Mouse (Mus musculus) neural tube, embryonic 14.5 days (tissue): ENCODE measurements around the gene Gm36864. TPM values are rescaled to one million over a fixed set of nuclear protein-coding genes. Genes with fewer than 3 reads are reported as not detected.

Experiments
- ATAC-seq: fragments of 200-750 bp; cut with Nextera tagmentation; 2 replicates; pipeline ENCODE4 v1.8.0; 2017; ENCODE audit warnings: low read depth, mild to moderate bottlenecking, moderate TSS enrichment, moderate library complexity
- H3K27ac ChIP-seq: fragments of 300-500 bp; sonication (generic); 2 replicates; pipeline ENCODE4 v1.5.1; 2014; ENCODE audit warnings: low read depth, mild to moderate bottlenecking, control low read depth, low read length, moderate library complexity, mixed read lengths
- H3K27me3 ChIP-seq: fragments of 300-500 bp; sonication (generic); 2 replicates; pipeline ENCODE4 v1.6.1; 2014; ENCODE audit warnings: low read length; ENCODE audit not compliant: control insufficient read depth, insufficient read depth
- H3K36me3 ChIP-seq: fragments of 300-500 bp; sonication (generic); 2 replicates; pipeline ENCODE4 v1.6.1; 2014; ENCODE audit warnings: low read length, mixed read lengths; ENCODE audit not compliant: control insufficient read depth, insufficient read depth
- H3K4me1 ChIP-seq: fragments of 300-500 bp; sonication (generic); 2 replicates; pipeline ENCODE4 v1.6.1; 2014; ENCODE audit warnings: low read length; ENCODE audit not compliant: control insufficient read depth, insufficient read depth
- H3K4me2 ChIP-seq: fragments of 300-500 bp; sonication (generic); 2 replicates; pipeline ENCODE4 v1.6.1; 2014; ENCODE audit warnings: mild to moderate bottlenecking, low read depth, low read length, control low read depth
- H3K4me3 ChIP-seq: fragments of 300-500 bp; sonication (generic); 2 replicates; pipeline ENCODE4 v1.5.1; 2014; ENCODE audit warnings: low read depth, low read length, control low read depth, mixed read lengths
- H3K9ac ChIP-seq: fragments of 300-500 bp; sonication (generic); replicated peaks from 2 replicates; pipeline ENCODE4 v1.6.1; 2014; ENCODE audit warnings: low read depth, mild to moderate bottlenecking, control low read depth, low read length, mixed read lengths
- H3K9me3 ChIP-seq: fragments of 300-500 bp; sonication (generic); 2 replicates; pipeline ENCODE4 v1.6.1; 2016; ENCODE audit warnings: low read length; ENCODE audit not compliant: control insufficient read depth
- WGBS: fragments of 180-500 bp; shearing (Covaris S2); extraction: QIAGEN DNeasy Blood & Tissue Kit; methylation state at CpG from one replicate; pipeline ENCODE4 v1.1.7; 2014; 5-methylcytosine and 5-hydroxymethylcytosine counted together
- polyA plus RNA-seq: library from polyadenylated mRNA; unstranded; fragments of >200 nt; fragmentation: Nextera tagmentation; extraction: Ambion mirVana; gene quantifications from 2 replicates; pipeline ENCODE4 v1.2.1, GENCODE M21; 2014

The Gm36864 gene
- polyA plus RNA-seq, 1 experiment from 2014 or later: not detected

DNA sequence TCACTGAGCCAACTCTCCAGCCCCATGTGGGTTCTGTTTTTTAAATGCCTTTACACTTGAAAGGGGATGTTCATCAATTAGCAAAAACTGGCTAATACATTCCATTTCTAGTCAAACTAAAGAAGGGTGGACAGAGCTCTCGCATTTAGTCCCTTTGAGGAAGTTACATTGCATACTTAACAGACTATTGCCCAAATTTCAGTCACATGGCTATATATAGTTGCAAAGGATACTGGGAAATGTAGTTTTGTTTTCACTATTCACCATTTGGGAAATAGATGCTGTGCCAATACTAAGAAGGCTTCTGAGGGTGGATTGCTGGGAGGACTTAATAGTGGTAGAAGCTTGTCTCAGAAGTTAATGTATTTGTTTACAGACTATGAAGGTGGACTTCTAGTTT lies 45.0 kb downstream of the Gm36864 start:
- H3K4me3 ChIP-seq: no peak overlapping the region
- no peaks in the 10 kb centered on the region for H3K27me3 ChIP-seq
- H3K9ac ChIP-seq: no peak overlapping the region
- H3K9me3 ChIP-seq: no peaks in the 10 kb centered on the region
- WGBS: 79% methylated on average over 1 of the region's 1 CpGs
- no peaks in the 10 kb centered on the region for H3K36me3 ChIP-seq
- no peak overlapping the region for H3K4me2 ChIP-seq
- no peak for ATAC-seq
- no peak overlapping the region for H3K27ac ChIP-seq
- no peaks in the 10 kb centered on the region for H3K4me1 ChIP-seq

DNA sequence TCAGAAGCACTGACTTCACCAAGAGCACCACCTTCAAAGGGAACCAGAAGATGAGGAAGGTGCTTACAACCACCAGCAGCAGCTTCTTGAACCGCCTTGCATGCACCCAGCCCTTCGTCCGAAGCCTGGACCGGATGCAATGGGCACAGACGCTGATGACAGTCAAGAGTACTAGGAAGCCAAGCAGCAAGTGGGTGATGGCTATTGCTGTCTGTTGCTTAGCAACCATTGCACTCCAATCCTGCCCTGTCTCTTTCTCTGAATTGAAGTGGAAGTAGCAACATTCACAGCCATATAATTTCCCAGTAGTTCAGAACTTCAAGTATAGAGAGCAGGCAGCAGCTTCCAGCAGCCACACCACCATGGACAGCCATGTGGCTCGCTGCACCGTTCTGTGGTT lies 45.6 kb downstream of the Gm36864 start:
- WGBS: 64% methylated on average over 7 of the region's 7 CpGs
- no peak overlapping the region for H3K27ac ChIP-seq
- ATAC-seq: no peak
- no peak overlapping the region for H3K4me3 ChIP-seq
- no peaks in the 10 kb centered on the region for H3K36me3 ChIP-seq
- H3K9me3 ChIP-seq: no peaks in the 10 kb centered on the region
- H3K27me3 ChIP-seq: no peaks in the 10 kb centered on the region
- no peaks in the 10 kb centered on the region for H3K4me1 ChIP-seq
- no peak overlapping the region for H3K9ac ChIP-seq
- no peak overlapping the region for H3K4me2 ChIP-seq

DNA sequence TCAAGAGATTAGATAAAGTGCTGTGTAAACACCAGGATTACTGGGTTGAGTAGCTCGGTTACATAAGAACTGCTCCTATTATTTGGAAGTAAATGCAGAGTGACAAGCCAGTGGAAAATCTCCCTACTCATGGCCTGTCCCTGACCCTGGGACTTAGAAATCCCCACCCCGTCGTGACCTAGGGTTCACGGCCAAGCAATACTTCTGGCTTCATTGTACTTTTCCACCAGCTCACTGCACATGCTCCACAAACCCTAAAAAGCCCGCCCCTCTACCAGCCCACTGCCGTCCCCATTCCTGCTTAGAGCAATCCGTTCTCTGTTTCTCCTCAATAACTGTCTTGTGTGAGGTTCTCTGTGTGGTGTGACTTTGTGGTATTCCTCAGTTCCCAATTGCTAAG lies 51.8 kb downstream of the Gm36864 start:
- no peak for ATAC-seq
- Histone ChIP-seq H3K4me2 (no peak overlapping the region), H3K9ac (no peak overlapping the region), H3K9me3 (no peaks in the 10 kb centered on the region), H3K4me1 (no peaks in the 10 kb centered on the region), H3K27ac (no peak overlapping the region), H3K36me3 (no peaks in the 10 kb centered on the region), H3K4me3 (no peak overlapping the region), H3K27me3 (no peaks in the 10 kb centered on the region)
- WGBS: 78% methylated on average over 7 of the region's 7 CpGs

DNA sequence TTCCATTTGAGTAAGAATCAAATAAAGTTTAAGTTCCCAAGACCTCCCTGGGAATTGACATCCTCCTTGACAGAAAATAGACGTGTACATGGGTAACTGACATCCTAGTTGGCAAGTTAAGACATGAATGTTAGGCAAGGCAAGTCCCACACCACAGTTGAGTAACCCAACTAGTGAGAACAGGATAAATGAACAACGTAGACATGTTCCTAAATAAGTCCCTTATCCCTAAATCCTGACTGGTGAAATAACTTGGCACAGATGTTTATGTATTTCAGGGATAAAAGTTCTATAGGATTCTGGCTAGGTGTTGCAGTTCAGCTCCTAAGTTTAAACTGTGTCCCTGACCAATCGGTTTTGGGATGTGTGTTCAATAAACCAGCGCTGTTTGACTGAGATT lies 55.0 kb downstream of the Gm36864 start:
- Histone ChIP-seq H3K27me3 (no peaks in the 10 kb centered on the region), H3K4me3 (no peak overlapping the region), H3K9ac (no peak overlapping the region), H3K36me3 (no peaks in the 10 kb centered on the region), H3K9me3 (no peaks in the 10 kb centered on the region), H3K4me1 (no peaks in the 10 kb centered on the region), H3K4me2 (no peak overlapping the region), H3K27ac (no peak overlapping the region)
- no peak for ATAC-seq
- WGBS: 77% methylated on average over 4 of the region's 4 CpGs

DNA sequence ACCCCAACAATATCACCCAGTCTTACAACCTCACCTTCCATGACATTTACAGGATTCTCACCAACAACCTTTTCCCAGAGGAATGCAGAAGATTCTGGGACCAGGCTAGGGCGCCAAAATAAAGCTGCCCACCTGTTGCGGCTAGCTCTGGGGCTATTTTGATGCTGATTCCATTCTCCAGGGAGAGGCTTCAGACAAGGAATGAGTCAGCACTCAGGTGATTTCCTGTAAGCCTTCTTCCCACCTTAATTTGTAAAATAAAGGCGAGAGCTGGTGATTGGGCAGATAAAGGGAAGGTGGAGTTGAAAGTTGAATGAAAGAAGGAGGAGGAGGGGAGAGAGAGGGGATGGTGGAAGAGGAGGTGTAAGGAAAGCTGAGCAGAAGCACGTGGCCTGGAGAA lies 55.4 kb downstream of the Gm36864 start:
- Histone ChIP-seq H3K4me3 (no peak overlapping the region), H3K27ac (no peak overlapping the region), H3K27me3 (no peaks in the 10 kb centered on the region), H3K4me1 (no peaks in the 10 kb centered on the region), H3K4me2 (no peak overlapping the region), H3K9ac (no peak overlapping the region), H3K9me3 (no peaks in the 10 kb centered on the region), H3K36me3 (no peaks in the 10 kb centered on the region)
- no peak for ATAC-seq
- WGBS: 56% methylated on average over 4 of the region's 4 CpGs

Other genes with a start within 250 kb of the Gm36864 start
- gene Klk1b11, start 240.3 kb upstream of the Gm36864 start, polyA plus RNA-seq: not detected in 2 replicates
- not detected in 2 replicates for gene Klk1b26, start 224.0 kb upstream of the Gm36864 start, polyA plus RNA-seq
- not detected in 2 replicates for gene Klk1b27, start 183.9 kb upstream of the Gm36864 start, polyA plus RNA-seq
- gene Klk1b21, start 133.8 kb upstream of the Gm36864 start, polyA plus RNA-seq: not detected in 2 replicates
- gene Klk1b22, start 123.5 kb upstream of the Gm36864 start, polyA plus RNA-seq: not detected in 2 replicates
- not detected in 2 replicates for gene Klk1b16, start 99.4 kb upstream of the Gm36864 start, polyA plus RNA-seq
- not detected in 2 replicates for gene Klk1b24, start 47.9 kb upstream of the Gm36864 start, polyA plus RNA-seq
- not detected in 2 replicates for gene Klk1b3, start 38.0 kb upstream of the Gm36864 start, polyA plus RNA-seq
- not detected in 2 replicates for gene Klk1b4, start 28.7 kb upstream of the Gm36864 start, polyA plus RNA-seq
- not detected in 2 replicates for gene Klk1b5, start 20.2 kb upstream of the Gm36864 start, polyA plus RNA-seq
- not detected in 2 replicates for gene Klk1, start 10.8 kb upstream of the Gm36864 start, polyA plus RNA-seq
- gene 1700028J19Rik, start 10.5 kb downstream of the Gm36864 start, polyA plus RNA-seq: 1.5 and 1.6 TPM in 2 replicates
- gene 2410002F23Rik, start 10.5 kb downstream of the Gm36864 start, polyA plus RNA-seq: 164 and 180 TPM in 2 replicates
- not detected in 2 replicates for gene Acp4, start 21.2 kb downstream of the Gm36864 start, polyA plus RNA-seq
- not detected in 2 replicates for gene Gm15517, start 25.3 kb downstream of the Gm36864 start, polyA plus RNA-seq
- gene Clec11a, start 70.7 kb downstream of the Gm36864 start, polyA plus RNA-seq: 2.8 and 4.6 TPM in 2 replicates
- gene Shank1, start 74.1 kb downstream of the Gm36864 start, polyA plus RNA-seq: 39.9 and 62.7 TPM in 2 replicates
- gene Syt3, start 147.9 kb downstream of the Gm36864 start, polyA plus RNA-seq: 52.7 and 68.4 TPM in 2 replicates
- 2.0 and 2.6 TPM in 2 replicates for gene 1700008O03Rik, start 149.6 kb downstream of the Gm36864 start, polyA plus RNA-seq
- gene Lrrc4b, start 192.8 kb downstream of the Gm36864 start, polyA plus RNA-seq: 21.9 and 28.1 TPM in 2 replicates
- gene Aspdh, start 229.2 kb downstream of the Gm36864 start, polyA plus RNA-seq: 3.3 and 5.2 TPM in 2 replicates
- gene Josd2, start 231.8 kb downstream of the Gm36864 start, polyA plus RNA-seq: 26.9 and 33.4 TPM in 2 replicates